Mouse (Mus musculus) left cerebral cortex, postnatal 4 days (tissue): Measurements from ENCODE around the gene D17H6S53E. TPM values are rescaled to one million over a fixed set of nuclear protein-coding genes. Genes with fewer than 3 reads are reported as not detected.

ENCODE experiments used
- DNase-seq: peaks from one replicate; pipeline ENCODE4 v3.0.0-alpha.2; 2022
- intact Hi-C: fragments of 180-260 bp; cut with DNase I; formaldehyde crosslinking; loops from one replicate; pipeline ENCODE4 v1.15.1; 2025
- total RNA-seq, 2 experiments: library from RNA; stranded (reverse); gene quantifications; 2 replicates each; pipeline ENCODE4 v1.2.3; 2021

The D17H6S53E gene
- total RNA-seq, 2 experiments from 2014 or later = 19.8 to 20.1 TPM

DNA sequence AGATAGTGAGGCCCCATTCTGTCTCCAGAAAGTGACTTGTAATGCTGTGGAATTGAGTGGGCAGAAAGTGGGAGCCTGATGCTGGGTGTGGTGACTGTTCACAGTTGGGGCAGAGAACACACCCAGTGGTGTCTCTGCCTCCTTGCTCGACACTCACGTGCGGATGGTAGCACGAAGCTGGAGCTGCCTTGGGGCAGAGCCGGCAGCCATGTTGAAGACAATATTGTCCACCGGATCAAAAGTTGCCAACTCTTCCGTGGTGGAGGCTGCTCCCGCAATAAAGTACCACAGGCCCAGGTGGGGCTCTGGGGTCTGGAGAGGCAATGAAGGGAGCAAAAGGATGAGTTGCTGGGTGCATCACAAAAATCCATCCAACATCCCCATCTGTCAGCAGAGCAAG is 4.9 kb downstream of the D17H6S53E start:
- intact Hi-C loops = no loop called here
- DNase-seq = no peak

DNA sequence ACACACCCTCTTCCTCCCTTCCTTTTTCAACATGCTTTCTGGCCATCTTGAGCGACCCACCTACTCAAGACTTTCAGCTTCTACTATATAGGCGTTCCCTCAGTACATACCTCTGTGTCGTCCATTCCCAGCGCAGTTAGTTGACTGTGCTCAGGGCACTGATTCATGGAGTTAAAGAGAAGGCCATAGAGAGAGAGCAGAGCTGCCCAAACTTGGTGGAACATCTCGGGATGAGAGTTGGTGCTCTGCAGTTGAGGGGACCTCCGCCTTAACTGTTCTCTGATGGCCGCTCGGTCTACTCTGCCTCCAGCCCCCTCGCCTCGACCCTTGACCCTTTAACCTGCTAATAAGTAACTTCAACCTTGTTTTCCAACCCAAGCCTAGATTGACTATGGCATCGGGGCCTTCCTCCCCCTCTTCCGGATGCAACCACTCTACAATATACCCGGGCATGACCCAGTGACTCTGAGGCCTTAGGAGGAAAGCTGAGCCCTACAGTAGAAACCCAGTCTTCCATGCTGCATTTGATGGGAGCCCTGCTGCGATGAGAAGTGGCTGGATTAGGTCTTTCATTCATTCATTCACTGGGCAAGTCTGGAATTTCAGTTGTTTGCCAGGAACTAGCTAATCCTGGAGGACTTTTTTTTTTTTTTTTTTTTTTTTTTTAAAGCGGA is 5.5 kb downstream of the D17H6S53E start, which contains the start of gene Apom:
Gene Apom (minus strand): TSS at position 551 of the 674 bp plus-strand sequence.
- intact Hi-C loops = no loop called here
- no peak for DNase-seq

DNA sequence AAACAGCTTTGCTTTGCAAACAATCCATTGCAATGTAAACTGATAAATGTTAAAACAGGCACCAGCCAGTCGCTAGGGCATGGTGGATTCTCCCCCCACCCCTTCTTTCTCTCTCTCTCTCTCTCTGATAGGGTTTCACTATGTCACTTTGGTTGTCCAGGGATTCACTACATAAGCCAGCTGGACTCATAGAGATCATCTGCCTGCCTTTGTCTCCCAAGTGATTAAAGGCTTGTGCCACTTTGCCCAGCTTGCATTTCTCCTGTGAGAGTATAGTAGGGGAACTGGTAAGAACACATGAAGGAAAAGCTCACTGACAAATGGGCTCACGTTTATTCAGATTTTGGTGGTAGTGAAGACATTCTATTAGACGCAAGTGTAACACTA is 6.0 kb downstream of the D17H6S53E start:
- no peak for DNase-seq
- intact Hi-C loops = no loop called here

DNA sequence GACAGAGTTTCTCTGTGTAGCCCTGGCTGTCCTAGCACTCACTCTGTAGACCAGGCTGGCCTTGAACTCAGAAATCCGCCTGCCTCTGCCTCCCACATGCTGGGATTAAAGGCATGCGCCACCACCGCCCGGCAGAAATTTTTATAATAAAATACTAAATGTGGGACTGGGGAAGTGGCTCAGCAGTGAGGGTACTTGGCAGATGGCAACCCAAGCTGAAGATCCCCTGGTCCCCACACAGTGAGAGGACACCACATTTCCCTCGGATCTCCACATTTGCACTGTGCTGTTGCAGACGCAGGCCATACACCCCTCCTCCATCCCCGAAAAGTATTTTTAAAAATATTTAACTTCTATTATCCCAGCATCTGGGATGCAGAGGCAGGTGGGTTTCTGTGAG is 7.3 kb downstream of the D17H6S53E start:
- no peak for DNase-seq
- intact Hi-C loops = no loop called here

DNA sequence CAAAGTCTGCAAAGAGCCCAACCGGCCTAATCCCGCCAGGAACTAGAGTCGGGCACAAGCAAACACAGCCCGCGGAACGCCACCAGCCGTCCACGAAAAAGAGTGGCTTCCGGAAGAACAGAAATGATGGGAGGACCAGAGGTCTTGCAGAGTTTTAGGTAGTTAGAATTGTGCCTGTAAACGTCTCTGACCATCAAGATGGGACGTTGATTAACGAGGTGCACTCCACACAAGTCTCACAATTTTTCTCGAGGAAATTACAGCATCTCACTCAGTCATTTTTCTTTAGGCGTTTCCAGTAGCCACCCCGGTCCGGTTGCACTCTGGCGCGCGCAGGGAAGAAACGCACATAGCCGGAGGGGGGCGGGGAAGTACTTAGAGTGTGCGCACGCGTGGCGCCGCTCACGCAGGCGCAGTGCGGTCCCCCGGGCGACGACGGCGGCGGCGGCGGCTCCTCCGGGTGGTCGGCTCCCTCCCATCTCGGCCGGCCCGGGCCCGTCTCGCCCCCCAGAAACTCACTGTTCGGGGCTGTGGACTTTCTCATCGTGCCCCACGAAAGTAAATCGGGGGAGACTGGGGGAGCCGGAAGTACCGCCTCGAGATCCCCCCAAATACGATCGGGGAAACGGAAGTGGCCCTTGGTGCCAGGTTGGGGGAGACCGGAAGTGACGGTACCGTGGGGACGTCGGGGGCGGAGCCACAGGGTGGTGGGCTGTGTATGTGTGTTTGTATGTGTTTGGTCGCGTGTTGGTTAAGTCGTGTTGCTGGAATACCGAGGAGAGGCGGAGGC is 8.8 kb downstream of the D17H6S53E start, which contains the start of gene Bag6:
Gene Bag6 (plus strand): TSS at position 378 of the 790 bp plus-strand sequence.
- peak; percentile 97 for DNase-seq
- intact Hi-C loops = no loop called here

DNA sequence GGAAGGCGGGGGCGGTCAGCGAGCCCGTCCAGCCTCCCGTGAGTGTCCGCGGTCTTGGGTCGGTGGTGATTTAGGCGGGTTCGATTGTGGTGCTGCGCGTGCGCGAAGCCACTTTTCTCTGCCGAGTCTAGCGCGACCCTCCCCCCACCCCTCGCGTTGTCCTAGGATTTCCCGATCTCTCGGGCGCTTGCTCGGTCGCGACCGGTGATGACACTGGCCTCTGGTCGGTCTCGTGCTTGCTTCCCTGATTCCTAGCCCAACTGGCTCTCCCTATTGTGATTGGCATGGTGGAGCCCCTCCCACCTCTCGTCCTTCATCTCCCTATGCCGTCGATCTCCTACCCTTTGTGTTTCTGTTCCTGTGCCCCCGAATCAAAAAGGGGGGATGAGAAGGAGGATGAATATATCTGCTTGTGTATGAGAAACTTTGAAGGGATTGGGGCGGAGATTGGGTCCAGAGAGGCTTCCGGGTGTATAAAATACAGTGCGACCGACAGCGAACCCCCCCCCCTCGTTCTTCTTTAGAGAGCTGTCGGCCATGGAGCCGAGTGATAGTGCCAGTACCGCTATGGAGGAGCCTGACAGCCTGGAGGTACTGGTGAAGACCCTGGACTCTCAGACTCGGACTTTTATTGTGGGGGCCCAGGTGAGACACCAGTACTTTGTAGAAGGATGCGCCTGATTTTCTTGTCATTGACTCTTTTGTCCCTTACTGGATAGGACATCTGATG is 9.6 kb downstream of the D17H6S53E start:
- no peak for DNase-seq
- intact Hi-C loops = no loop called here

DNA sequence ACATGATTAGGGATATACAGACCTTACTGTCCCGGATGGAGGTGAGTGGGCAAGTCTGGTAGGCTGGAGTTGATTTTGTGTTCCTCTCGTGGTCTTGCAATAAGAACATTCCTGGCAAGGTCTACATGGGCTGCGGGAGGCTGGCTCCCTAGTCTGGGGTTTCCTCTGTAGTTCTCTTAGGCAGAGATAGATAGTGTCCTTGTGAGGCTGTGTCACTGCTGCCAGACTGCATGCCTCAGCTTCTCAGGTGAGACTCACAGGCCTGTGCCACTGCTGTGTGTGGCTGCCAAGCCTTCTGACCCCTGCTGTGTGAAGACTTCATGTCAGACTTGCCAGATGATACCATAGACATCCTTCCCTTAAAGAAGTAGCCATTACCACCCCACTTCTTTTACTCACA is 13.1 kb downstream of the D17H6S53E start:
- intact Hi-C loops = no loop called here
- DNase-seq = no peak

DNA sequence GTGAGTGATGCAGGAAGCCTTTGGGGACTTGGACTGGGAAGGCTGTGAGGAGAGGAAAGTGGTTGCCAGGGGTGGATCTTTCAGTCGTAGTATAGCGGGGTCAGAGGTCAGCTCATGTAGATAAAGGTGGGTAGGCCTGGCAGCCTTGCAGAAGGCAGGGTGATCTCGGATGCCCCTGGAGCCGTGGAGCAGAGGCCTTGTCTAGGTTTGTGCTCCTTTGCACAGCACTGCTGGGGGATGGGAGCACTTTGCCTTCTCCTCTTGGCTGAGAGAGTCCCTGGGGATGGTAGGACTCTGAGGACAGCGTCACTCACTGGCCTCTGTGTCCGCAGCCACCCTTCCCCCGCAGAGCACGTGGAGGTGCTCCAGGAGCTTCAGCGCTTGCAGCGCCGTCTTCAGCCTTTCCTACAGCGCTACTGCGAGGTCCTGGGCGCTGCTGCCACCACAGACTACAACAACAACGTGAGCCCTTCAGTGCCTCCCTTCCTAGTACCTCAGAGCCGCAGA is 14.4 kb downstream of the D17H6S53E start:
- no peak for DNase-seq
- intact Hi-C loops = no loop called here

DNA sequence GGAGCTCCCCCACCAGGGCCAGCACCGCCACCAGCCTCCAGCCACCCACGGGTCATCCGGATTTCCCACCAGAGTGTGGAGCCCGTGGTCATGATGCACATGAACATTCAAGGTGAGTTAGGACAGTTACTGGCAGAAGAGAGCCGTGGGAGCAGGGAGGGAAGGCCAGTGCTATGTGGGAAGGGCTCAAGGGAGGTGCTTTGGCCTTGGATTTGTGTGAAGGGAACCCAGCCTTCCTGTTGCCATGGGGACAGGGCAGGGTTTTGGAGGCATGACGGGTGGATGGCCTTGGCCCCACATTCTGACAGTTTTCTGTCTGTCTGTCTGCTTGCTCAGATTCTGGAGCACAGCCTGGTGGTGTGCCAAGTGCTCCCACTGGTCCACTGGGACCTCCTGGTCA is 15.8 kb downstream of the D17H6S53E start:
- DNase-seq = no peak
- intact Hi-C loops = no loop called here

DNA sequence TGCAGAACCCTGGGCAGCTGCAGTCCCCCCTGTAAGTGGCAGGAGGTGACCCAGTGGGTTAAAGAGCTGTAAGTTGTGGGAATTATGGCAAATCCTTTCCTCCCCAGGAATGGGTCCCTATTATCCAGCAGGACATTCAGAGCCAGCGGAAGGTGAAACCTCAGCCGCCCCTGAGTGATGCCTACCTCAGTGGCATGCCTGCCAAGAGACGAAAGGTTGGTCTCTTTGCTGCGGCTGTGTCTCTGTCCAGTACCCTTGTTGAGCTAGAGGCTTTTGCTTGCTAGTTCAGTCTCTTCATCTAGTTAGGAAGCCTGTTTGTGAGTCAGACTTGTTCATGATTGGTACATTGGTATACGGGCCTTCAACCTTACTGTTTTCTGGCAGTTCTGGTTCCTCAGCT is 20.0 kb downstream of the D17H6S53E start:
- intact Hi-C loops = no loop called here
- no peak for DNase-seq

DNA sequence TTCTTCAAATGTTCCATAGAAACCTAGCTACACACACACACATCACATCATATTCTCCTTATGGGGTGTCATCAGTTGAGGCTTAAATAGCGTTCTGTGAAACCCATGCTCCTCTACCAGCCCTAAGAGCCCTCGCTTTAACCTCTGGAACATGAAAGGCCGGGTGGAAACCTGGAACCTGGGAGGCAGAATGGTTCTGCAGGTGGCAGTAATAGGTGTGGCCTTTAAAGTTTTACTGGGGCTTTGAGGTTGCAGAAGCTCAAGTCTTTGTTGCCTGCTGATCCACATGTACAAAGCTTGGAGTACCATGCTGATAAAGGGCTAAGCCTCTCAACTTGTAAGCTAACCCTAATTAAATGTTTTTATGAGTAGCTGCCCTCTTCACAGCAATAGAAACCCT is 21.2 kb downstream of the D17H6S53E start:
- intact Hi-C loops = no loop called here
- no peak for DNase-seq

DNA sequence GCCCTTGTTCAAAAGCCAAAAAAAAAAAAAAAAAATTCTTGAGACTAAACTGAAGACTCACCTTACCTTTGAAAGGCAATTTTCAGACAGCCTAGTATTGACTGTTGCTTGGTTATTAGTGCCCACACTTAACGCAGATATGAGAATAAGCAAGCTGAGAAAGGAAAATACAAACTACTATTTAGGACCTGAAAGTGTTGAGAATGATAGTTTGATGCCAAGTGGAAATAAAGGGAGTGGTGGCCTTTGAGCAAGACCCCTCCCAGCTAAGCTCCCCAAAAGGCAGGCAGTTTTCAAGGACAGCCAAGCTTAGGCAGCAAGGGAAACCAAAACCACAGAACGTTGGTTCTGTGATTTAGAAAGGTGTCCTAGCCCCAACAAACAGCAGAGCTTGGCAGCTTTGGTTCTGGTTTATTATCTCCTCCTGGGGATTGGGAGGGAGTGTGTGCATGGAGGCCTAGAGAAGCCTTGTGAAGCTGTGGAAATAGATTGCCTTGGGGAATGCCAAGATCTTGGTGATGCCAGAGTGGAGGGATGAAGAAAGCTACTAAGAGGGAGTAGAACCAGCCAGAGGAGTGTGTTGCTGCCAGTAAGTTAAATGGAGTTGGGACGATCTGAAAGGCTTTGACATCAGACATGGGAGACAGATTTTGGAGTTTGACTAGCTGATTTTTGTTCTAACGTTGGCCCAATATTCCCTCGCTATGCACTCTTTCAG is 21.9 kb downstream of the D17H6S53E start:
- intact Hi-C loops = no loop called here
- no peak for DNase-seq

DNA sequence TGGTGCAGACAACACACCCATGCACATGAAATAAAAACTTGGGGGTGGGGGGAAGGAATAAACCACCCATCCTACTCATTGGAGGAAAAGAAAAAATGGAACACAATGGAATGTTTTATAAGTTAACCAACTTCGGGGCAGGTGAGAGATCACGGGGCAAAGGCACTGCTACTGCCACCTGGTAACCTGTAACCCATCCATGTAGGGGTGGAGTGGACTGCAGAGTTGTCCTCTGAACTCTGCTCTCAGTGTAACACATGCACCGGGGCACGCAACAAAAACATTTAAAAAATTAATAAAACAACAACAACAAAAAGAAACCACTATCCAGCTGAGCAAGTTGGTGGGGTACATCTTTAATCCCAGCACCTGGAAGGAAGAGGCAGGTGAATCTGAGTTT is 25.9 kb downstream of the D17H6S53E start:
- no peak for DNase-seq
- intact Hi-C loops = no loop called here

DNA sequence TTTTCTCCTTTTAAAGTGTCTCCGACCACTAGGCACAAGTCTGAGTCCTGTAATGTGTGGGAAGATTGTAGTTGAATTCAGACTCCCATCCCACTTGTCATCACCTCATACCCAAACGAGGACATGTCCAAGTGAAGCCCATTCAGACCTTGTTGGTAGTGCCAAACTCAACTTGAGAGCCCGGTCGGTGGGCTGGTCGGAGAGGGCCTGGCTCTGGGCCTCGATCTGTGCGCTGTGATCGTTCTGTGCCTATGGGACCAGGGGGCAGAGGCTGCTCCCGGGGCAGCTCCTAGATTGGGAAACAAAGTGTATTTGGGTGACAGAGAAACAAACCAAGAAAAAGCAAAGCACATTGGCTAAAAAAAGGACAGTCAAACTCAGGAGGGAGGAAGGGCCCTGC is 26.9 kb downstream of the D17H6S53E start:
- DNase-seq = no peak
- intact Hi-C loops = no loop called here

DNA sequence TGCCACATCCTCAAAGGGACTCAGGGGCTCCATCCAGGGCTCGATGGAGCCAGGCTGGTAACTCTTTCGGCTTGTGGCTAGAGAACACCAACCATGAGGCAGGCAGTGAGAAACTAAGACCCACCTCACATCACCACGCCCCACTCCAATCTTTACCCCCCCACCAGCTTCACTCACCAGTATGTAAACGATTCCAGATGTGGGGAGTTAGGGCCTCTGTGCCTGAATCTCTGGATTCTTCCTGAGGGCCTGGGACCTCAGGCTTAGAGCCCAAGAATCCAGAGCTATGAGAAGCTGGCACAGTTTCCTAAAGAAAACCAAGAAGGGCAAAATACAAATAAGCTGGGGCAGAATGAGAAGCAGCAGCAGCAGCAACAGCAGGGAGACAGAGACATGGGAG is 27.8 kb downstream of the D17H6S53E start:
- DNase-seq = no peak
- intact Hi-C loops = no loop called here

DNA sequence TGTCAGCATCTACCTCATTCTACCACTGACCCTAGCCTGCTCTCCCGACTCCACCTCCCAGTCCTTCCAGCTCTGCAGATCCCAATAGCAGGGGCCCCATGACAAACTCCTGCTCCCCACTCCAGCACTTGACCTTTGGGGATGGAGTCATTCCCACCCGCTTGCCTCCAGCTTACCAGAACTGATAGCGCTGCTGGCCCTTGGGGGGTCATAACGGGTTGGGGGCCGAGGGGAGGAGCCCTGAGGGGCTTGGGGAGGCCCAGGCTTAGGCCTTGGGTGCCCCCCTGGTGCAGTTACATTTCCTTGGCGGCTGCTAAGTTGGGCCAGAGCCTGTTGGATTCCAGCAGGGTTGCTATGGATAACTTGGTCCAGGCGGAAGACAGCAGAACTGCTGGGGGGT is 28.4 kb downstream of the D17H6S53E start:
- intact Hi-C loops = no loop called here
- DNase-seq = no peak

DNA sequence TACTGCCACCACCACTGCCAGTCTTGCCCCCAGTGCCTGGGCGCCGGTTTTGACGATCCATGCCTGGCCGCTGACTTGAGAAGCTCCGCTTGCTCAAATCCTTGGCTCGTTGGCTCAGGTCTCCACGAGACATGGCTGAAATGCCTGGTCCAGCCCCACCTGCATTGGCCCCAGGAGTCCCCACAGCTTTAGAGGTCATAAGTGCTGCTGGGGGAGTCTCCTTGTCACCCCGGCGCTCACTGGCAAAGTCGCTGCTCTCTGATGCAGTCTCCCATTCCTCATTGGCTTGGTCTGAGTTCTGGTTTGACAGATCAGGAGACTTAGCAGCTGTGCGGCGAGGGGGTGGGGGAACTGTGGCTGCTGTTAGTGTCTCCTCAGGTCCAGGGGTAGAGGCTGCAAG is 29.3 kb downstream of the D17H6S53E start:
- no peak for DNase-seq
- intact Hi-C loops = no loop called here

DNA sequence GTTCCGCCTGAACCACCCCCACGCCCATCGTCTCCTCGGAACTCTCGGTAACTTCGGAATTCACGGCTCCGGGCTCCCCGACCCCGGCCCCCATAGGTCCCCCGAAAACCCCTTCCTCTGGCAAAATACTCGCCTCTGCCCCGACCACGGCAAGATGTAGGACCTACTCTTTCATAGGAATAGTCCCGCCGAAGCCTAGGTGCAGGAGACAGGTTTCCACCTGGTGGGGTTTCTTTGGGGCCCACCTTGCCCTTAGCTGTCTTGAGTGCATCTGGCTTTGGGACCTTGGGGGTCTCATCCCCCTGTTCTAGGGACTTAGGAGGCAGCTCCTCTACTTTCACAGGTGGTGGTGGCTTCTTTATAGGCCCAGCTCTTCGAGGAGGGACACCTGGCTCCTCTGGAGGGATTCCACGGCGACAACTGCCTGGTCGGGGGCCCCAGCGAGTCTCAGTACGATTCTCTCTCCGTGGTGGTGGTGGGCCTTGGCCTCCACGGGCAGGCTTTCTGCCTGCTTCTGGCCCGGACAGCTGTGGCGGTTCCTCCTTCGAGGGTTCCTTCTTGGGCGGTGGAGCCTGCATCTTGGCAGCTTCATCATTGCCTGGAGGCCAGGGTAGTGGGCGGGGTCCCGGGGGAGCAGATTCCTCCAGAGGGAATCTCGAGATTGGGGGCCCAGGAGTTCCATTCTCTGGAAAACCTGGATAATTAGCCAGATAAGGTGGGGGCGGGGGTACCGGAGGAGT is 30.5 kb downstream of the D17H6S53E start:
- intact Hi-C loops = no loop called here

DNA sequence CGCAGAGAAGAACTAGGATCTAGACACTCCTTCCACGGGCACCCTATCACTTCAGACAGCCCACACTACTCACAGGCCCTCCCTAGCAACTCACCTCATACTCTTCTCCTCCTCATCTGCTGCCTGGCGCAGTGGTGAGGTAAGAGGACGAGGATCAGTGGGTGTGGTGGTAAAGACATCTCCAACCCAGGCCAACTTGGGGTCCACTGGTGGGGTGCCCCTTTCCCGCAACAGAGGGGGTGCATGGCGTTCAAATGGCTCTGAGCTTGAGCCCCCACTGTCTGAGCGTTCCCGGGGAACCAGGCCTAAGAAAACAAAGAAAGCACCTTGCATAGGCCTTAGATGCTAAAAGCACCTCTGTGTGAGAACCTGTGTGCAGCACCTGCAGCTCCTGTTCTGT is 31.1 kb downstream of the D17H6S53E start:
- DNase-seq = no peak
- intact Hi-C loops = no loop called here

More for the DNA sequence above, 30.5 kb downstream of the D17H6S53E start:
- no peak for DNase-seq

DNA sequence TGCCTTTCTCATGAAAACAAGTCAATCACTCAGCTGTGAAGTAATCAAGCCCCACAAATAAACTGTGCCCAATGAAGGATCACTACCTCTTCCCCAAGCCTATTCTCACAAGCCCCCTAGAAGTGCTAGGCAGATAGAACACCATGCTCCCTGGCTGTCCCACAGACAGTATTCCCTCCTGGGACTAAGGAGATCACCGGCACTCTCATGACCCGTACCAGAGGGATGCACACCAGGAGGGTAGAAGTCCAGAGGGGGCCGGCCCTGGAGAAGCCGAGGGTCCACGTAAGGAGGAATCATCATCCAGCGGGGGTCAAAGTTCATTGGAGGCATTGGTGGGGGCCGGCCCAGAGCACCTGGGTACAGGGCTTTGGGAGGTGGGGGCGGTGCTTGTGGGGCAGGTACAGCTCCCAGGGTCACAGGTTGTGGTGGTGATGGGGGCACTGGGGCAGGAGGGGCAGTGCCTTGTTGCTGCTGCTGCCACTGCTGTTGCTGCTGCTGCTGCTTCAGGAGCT is 31.5 kb downstream of the D17H6S53E start:
- no peak for DNase-seq
- intact Hi-C loops = no loop called here
